Mouse (Mus musculus): ENCODE measurements around the gene Gpr132.

- TF ChIP-seq POLR2A (IDR thresholded peaks at IDR 0.05; ENCODE audit: low read depth, low read length) (no peak), CTCF (conservative IDR thresholded peaks at IDR 0.05; ENCODE audit: insufficient read depth, insufficient read length, low read depth, low read length) (no peak)
Observed at GRCm38 (mm10) chr12:112869783-112870204, 1.8 kb upstream of the Gpr132 start.

All from kidney, adult 2 months (tissue).